Mouse (Mus musculus) kidney, postnatal 36 days (tissue): ENCODE measurements at regions not wholly inside any gene's neighbourhood (a gene's known extent, or its start where the extent isn't known, plus 50 kb on each side); places are given as distances from the start of the nearest gene placed in this dataset.
A peak's percentile ranks its signal among the peaks of the same experiment; 100 is the strongest.

Source experiments
- DNase-seq, 2 experiments: peaks; one replicate each; pipeline ENCODE4 v3.0.0; 2021 to 2022; ENCODE audit warnings: mixed read lengths in 2 of 2

GRCm38 (mm10) chr2:106547117-106547516 lies 146.0 kb upstream of the Mpped2 start:
- DNase-seq, result peak; percentile 35 to 50

GRCm38 (mm10) chr2:106553666-106554065 lies 139.4 kb upstream of the Mpped2 start:
- DNase-seq, result peak; percentile 39 to 69

- no peak for DNase-seq
Observed at GRCm38 (mm10) chr2:106561571-106562090, 131.4 kb upstream of the Mpped2 start.

GRCm38 (mm10) chr2:106570226-106570625 lies 122.8 kb upstream of the Mpped2 start:
- DNase-seq, result peak in 1 of 2 experiments; percentile 51

- DNase-seq, result peak in 1 of 2 experiments; percentile 11
Observed at GRCm38 (mm10) chr2:106571346-106571745, 121.7 kb upstream of the Mpped2 start.

- peak; percentile 23 to 62 for DNase-seq
Observed at GRCm38 (mm10) chr2:106571913-106572312, 121.2 kb upstream of the Mpped2 start.

GRCm38 (mm10) chr2:106576746-106577323 lies 116.2 kb upstream of the Mpped2 start:
- no peak for DNase-seq

- no peak for DNase-seq
Observed at GRCm38 (mm10) chr2:106578062-106578461, 115.0 kb upstream of the Mpped2 start.

- DNase-seq, result peak; percentile 1 to 6
Observed at GRCm38 (mm10) chr2:106580663-106581062, 112.4 kb upstream of the Mpped2 start.

GRCm38 (mm10) chr2:106621251-106621650 lies 71.8 kb upstream of the Mpped2 start:
- DNase-seq, result no peak

GRCm38 (mm10) chr2:106622326-106622725 lies 70.7 kb upstream of the Mpped2 start:
- DNase-seq, result peak in 1 of 2 experiments; percentile 2

GRCm38 (mm10) chr2:106623680-106624079 lies 69.4 kb upstream of the Mpped2 start:
- no peak for DNase-seq

- no peak for DNase-seq
Observed at GRCm38 (mm10) chr2:106631986-106632385, 61.1 kb upstream of the Mpped2 start.
